Mouse (Mus musculus): ENCODE data around the gene Ctxn2. TPM values are rescaled to one million over a fixed set of nuclear protein-coding genes. Genes with fewer than 3 reads are reported as not detected.
"Not testable (repeated sequence)": the region's sequence is repeated elsewhere in the genome, so short reads cannot be mapped to it uniquely, and the experiment has no call there.

Ctxn2 gene
- total RNA-seq (2014; rRNA removed) (not detected in 2 replicates), polyA plus RNA-seq (2012; rRNA removed) (not detected in 2 replicates)

DNA sequence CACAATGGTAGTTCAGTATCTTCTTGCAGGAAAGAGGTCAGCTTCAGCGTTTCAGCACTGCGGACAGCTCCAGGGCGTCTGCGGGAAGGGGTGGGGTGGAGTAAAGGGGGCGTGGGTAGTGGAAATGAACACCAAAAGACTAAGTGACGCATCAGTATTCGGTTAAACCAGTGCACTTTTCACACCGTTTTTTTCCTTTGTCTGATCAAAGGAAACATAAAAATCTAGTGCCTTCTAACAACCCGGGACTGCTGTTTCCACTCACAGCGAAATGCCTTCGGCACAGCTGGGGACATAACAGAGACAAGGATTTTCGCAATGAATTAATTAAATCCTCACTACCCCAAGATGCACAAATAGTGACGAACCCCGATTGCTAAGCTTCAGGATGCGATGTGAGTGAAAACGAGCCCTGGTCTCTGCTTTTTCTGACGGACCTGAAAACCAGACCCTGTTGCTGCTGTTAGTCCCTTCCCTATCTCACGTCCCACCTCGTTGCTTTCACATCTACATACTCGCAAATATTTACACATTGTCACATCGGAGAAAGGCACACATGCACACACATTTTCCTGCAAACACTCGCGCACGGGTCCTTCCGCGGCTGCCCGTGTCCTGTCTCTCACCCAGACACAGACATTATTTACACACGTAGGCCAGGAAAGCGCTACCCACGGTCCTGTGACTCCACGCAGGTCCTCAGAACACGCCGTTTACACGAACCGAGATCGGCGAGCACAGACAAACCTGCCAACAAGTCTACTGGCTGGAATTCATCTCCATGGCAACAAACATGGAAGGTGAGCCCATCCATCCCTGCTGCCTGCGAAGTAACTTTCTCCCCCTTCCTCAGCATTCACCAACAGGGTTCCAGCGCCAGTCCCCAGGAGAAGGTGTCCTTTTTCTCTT is at the start of gene Ctxn2:
Gene Ctxn2, plus strand, starts transcription at position 790 of the 909 bp plus-strand sequence.
- DNase-seq (ENCODE audit: extremely low read depth, low read depth, low spot score): no peak
- Histone ChIP-seq H3K79me2 (ENCODE audit: control insufficient read depth, insufficient read depth, low read length) (no peaks in the 10 kb centered on the region), H3K4me3 (ENCODE audit: insufficient read depth, low read depth, low read length) (no peak within 1 kb of the TSS), H3K9ac (ENCODE audit: low read depth, low read length) (no peak within 1 kb of the TSS), H3K4me1 (ENCODE audit: control insufficient read depth, insufficient read depth, low read length) (no peaks in the 10 kb centered on the region), H3K27ac (replicated peaks; ENCODE audit: insufficient read depth, low read depth, low read length) (no peak within 1 kb of the TSS), H3K36me3 (ENCODE audit: control insufficient read depth, insufficient read depth, low read length) (no peaks in the 10 kb centered on the region), H3K27me3 (ENCODE audit: control insufficient read depth, insufficient read depth, low read length) (peaks cover 3% of the 10 kb centered on the region; the same call in 1 of the 2 replicates)
- 2% methylated on average over 39 of the region's 39 CpGs for WGBS
- no peak for TF ChIP-seq POLR2A (IDR thresholded peaks at IDR 0.05; ENCODE audit: extremely low read depth, insufficient read depth, low read length)
- no peak for TF ChIP-seq CTCF (IDR thresholded peaks at IDR 0.05; ENCODE audit: low read depth, low read length)

- TF ChIP-seq CTCF (IDR thresholded peaks at IDR 0.05; ENCODE audit: low read depth, low read length) (no peak), POLR2A (IDR thresholded peaks at IDR 0.05; ENCODE audit: extremely low read depth, insufficient read depth, low read length) (no peak)
- Histone ChIP-seq H3K27me3 (ENCODE audit: control insufficient read depth, insufficient read depth, low read length) (no peaks in the 10 kb centered on the region), H3K27ac (replicated peaks; ENCODE audit: insufficient read depth, low read depth, low read length) (no peak overlapping the region), H3K9ac (ENCODE audit: low read depth, low read length) (no peak overlapping the region), H3K4me3 (ENCODE audit: insufficient read depth, low read depth, low read length) (no peak overlapping the region), H3K79me2 (ENCODE audit: control insufficient read depth, insufficient read depth, low read length) (no peaks in the 10 kb centered on the region), H3K4me1 (ENCODE audit: control insufficient read depth, insufficient read depth, low read length) (no peaks in the 10 kb centered on the region), H3K36me3 (ENCODE audit: control insufficient read depth, insufficient read depth, low read length) (peaks cover 16% of the 10 kb centered on the region)
- DNase-seq (ENCODE audit: extremely low read depth, low read depth, low spot score): no peak
- 96% methylated on average over 7 of the region's 7 CpGs for WGBS
Measured at GRCm38 (mm10) chr2:125088757-125089156, 47.7 kb upstream of the Ctxn2 start.

DNA sequence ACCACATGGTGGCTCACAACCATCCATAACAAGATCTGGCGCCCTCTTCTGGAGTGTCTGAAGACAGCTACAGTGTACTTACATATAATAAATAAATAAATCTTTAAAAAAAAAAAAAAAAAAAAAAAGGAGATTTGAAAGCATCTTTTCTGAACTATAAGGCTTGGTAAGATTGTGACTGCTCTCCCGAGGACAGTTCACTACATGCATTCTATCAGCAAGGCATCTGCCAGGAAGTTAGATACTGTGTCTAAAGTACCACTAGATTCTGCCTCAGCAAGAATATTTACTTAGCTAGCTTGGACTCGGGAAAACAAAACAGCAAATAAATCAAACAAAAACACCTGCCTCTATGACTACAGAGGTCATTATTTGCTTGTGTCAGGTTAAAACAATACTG is 44.4 kb upstream of the Ctxn2 start:
- WGBS: 70% methylated on average over 3 of the region's 3 CpGs
- not testable (repeated sequence) for H3K4me1 ChIP-seq (ENCODE audit: control insufficient read depth, insufficient read depth, low read length); DNase-seq (ENCODE audit: extremely low read depth, low read depth, low spot score); H3K27me3 ChIP-seq (ENCODE audit: control insufficient read depth, insufficient read depth, low read length); H3K27ac ChIP-seq (replicated peaks; ENCODE audit: insufficient read depth, low read depth, low read length); H3K9ac ChIP-seq (ENCODE audit: low read depth, low read length); H3K79me2 ChIP-seq (ENCODE audit: control insufficient read depth, insufficient read depth, low read length); H3K4me3 ChIP-seq (ENCODE audit: insufficient read depth, low read depth, low read length)
- H3K36me3 ChIP-seq (ENCODE audit: control insufficient read depth, insufficient read depth, low read length): peaks cover 14% of the 10 kb centered on the region

GRCm38 (mm10) chr2:125104491-125104890 is 32.0 kb upstream of the Ctxn2 start:
- not testable (repeated sequence) for H3K79me2 ChIP-seq (ENCODE audit: control insufficient read depth, insufficient read depth, low read length); DNase-seq (ENCODE audit: extremely low read depth, low read depth, low spot score); H3K4me3 ChIP-seq (ENCODE audit: insufficient read depth, low read depth, low read length); H3K9ac ChIP-seq (ENCODE audit: low read depth, low read length); H3K27me3 ChIP-seq (ENCODE audit: control insufficient read depth, insufficient read depth, low read length); H3K27ac ChIP-seq (replicated peaks; ENCODE audit: insufficient read depth, low read depth, low read length); H3K4me1 ChIP-seq (ENCODE audit: control insufficient read depth, insufficient read depth, low read length)
- 92% methylated on average over 13 of the region's 13 CpGs for WGBS
- H3K36me3 ChIP-seq (ENCODE audit: control insufficient read depth, insufficient read depth, low read length): peaks cover 10% of the 10 kb centered on the region; the same call in 1 of the 2 replicates

GRCm38 (mm10) chr2:125106536-125106935 is 30.0 kb upstream of the Ctxn2 start:
- not testable (repeated sequence) for H3K9ac ChIP-seq (ENCODE audit: low read depth, low read length); H3K4me3 ChIP-seq (ENCODE audit: insufficient read depth, low read depth, low read length); DNase-seq (ENCODE audit: extremely low read depth, low read depth, low spot score); H3K79me2 ChIP-seq (ENCODE audit: control insufficient read depth, insufficient read depth, low read length); H3K27me3 ChIP-seq (ENCODE audit: control insufficient read depth, insufficient read depth, low read length); H3K27ac ChIP-seq (replicated peaks; ENCODE audit: insufficient read depth, low read depth, low read length); H3K4me1 ChIP-seq (ENCODE audit: control insufficient read depth, insufficient read depth, low read length); H3K36me3 ChIP-seq (ENCODE audit: control insufficient read depth, insufficient read depth, low read length)
- WGBS: over 99% methylated on average over 4 of the region's 4 CpGs

- Histone ChIP-seq H3K79me2 (ENCODE audit: control insufficient read depth, insufficient read depth, low read length) (peaks cover 11% of the 10 kb centered on the region; the same call in 1 of the 2 replicates), H3K9ac (ENCODE audit: low read depth, low read length) (no peak overlapping the region), H3K36me3 (ENCODE audit: control insufficient read depth, insufficient read depth, low read length) (no peaks in the 10 kb centered on the region; the same call in 1 of the 2 replicates), H3K4me3 (ENCODE audit: insufficient read depth, low read depth, low read length) (no peak overlapping the region), H3K27ac (replicated peaks; ENCODE audit: insufficient read depth, low read depth, low read length) (no peak overlapping the region), H3K27me3 (ENCODE audit: control insufficient read depth, insufficient read depth, low read length) (no peaks in the 10 kb centered on the region), H3K4me1 (ENCODE audit: control insufficient read depth, insufficient read depth, low read length) (peaks cover 6% of the 10 kb centered on the region; the same call in 1 of the 2 replicates)
- no peak for TF ChIP-seq POLR2A (IDR thresholded peaks at IDR 0.05; ENCODE audit: extremely low read depth, insufficient read depth, low read length)
- no peak for DNase-seq (ENCODE audit: extremely low read depth, low read depth, low spot score)
- 93% methylated on average over 6 of the region's 6 CpGs for WGBS
Measured at GRCm38 (mm10) chr2:125119381-125120110, 16.9 kb upstream of the Ctxn2 start.
